Mouse (Mus musculus) R1 (cell line): ENCODE measurements around the gene Entpd1.
"Not testable (repeated sequence)": the region's sequence is repeated elsewhere in the genome, so short reads cannot be mapped to it uniquely, and the experiment has no call there.

Source experiments
- DNase-seq: peaks from one replicate; pipeline ENCODE4 v3.0.0-alpha.2; 2018; ENCODE audit warnings: low read depth, low spot score

The Entpd1 gene

GRCm38 (mm10) chr19:40611830-40612506, at the start of gene Entpd1, which contains the start of gene Tctn3:
Gene Entpd1, plus strand, starts transcription at chr19:40612366.
Gene Tctn3, minus strand, starts transcription at chr19:40612233.
- DNase-seq = peak; percentile 98

GRCm38 (mm10) chr19:40563880-40564645, 48.1 kb upstream of the Entpd1 start:
- no peak for DNase-seq

- DNase-seq = no peak
Measured at GRCm38 (mm10) chr19:40567616-40568015, 44.5 kb upstream of the Entpd1 start.

GRCm38 (mm10) chr19:40570726-40571125, 41.4 kb upstream of the Entpd1 start:
- no peak for DNase-seq

- no peak for DNase-seq
Measured at GRCm38 (mm10) chr19:40575438-40575837, 36.7 kb upstream of the Entpd1 start.

GRCm38 (mm10) chr19:40580902-40581301, 31.3 kb upstream of the Entpd1 start:
- no peak for DNase-seq

- no peak for DNase-seq
Measured at GRCm38 (mm10) chr19:40581662-40582061, 30.5 kb upstream of the Entpd1 start.

GRCm38 (mm10) chr19:40586908-40587307, 25.3 kb upstream of the Entpd1 start:
- DNase-seq = no peak

- no peak for DNase-seq
Measured at GRCm38 (mm10) chr19:40587491-40588292, 24.5 kb upstream of the Entpd1 start.

GRCm38 (mm10) chr19:40588293-40588654, 23.9 kb upstream of the Entpd1 start, which contains the start of gene Aldh18a1:
Gene Aldh18a1, minus strand, starts transcription at chr19:40588463.
- DNase-seq = peak; percentile 92

- DNase-seq = peak; percentile 91
Measured at GRCm38 (mm10) chr19:40588847-40589529, 23.2 kb upstream of the Entpd1 start.

GRCm38 (mm10) chr19:40589530-40589880, 22.7 kb upstream of the Entpd1 start:
- no peak for DNase-seq

- no peak for DNase-seq
Measured at GRCm38 (mm10) chr19:40595231-40595630, 16.9 kb upstream of the Entpd1 start.

GRCm38 (mm10) chr19:40595831-40596230, 16.3 kb upstream of the Entpd1 start:
- no peak for DNase-seq

- DNase-seq = not testable (repeated sequence)
Measured at GRCm38 (mm10) chr19:40600846-40601245, 11.3 kb upstream of the Entpd1 start.

GRCm38 (mm10) chr19:40601870-40602269, 10.3 kb upstream of the Entpd1 start:
- DNase-seq = no peak

GRCm38 (mm10) chr19:40605189-40605588, 7.0 kb upstream of the Entpd1 start:
- DNase-seq = no peak

GRCm38 (mm10) chr19:40607676-40608075, 4.5 kb upstream of the Entpd1 start:
- no peak for DNase-seq

- DNase-seq = no peak
Measured at GRCm38 (mm10) chr19:40614811-40615210, 2.6 kb downstream of the Entpd1 start.

- DNase-seq = no peak
Measured at GRCm38 (mm10) chr19:40616021-40616420, 3.9 kb downstream of the Entpd1 start.

GRCm38 (mm10) chr19:40621616-40622015, 9.4 kb downstream of the Entpd1 start:
- not testable (repeated sequence) for DNase-seq

- DNase-seq = no peak
Measured at GRCm38 (mm10) chr19:40625935-40626334, 13.8 kb downstream of the Entpd1 start.
